Mouse (Mus musculus): ENCODE measurements around the gene Chchd3.

The Chchd3 gene

GRCm38 (mm10) chr6:33002988-33003387, 57.1 kb downstream of the Chchd3 start:
- DNase-seq (ENCODE audit: low read depth), result no peak

GRCm38 (mm10) chr6:33001271-33001670, 58.8 kb downstream of the Chchd3 start:
- no peak for DNase-seq (ENCODE audit: low read depth)

GRCm38 (mm10) chr6:32996597-32996996, 63.5 kb downstream of the Chchd3 start:
- peak; percentile 53 for DNase-seq (ENCODE audit: low read depth)

- DNase-seq (ENCODE audit: low read depth), result no peak
These were observed 66.2 kb downstream of the Chchd3 start for GRCm38 (mm10) chr6:32993847-32994246.

GRCm38 (mm10) chr6:32990061-32990633, 69.9 kb downstream of the Chchd3 start:
- peak; percentile 69 for DNase-seq (ENCODE audit: low read depth)

- no peak for DNase-seq (ENCODE audit: low read depth)
These were observed 71.5 kb downstream of the Chchd3 start for GRCm38 (mm10) chr6:32988561-32988960.

GRCm38 (mm10) chr6:32983876-32984275, 76.2 kb downstream of the Chchd3 start:
- DNase-seq (ENCODE audit: low read depth), result peak; percentile 26

GRCm38 (mm10) chr6:32981253-32981652, 78.8 kb downstream of the Chchd3 start:
- no peak for DNase-seq (ENCODE audit: low read depth)

- no peak for DNase-seq (ENCODE audit: low read depth)
These were observed 81.2 kb downstream of the Chchd3 start for GRCm38 (mm10) chr6:32978811-32979210.

- no peak for DNase-seq (ENCODE audit: low read depth)
These were observed 88.1 kb downstream of the Chchd3 start for GRCm38 (mm10) chr6:32971926-32972325.

- no peak for DNase-seq (ENCODE audit: low read depth)
These were observed 91.1 kb downstream of the Chchd3 start for GRCm38 (mm10) chr6:32968971-32969370.

GRCm38 (mm10) chr6:32962048-32962447, 98.0 kb downstream of the Chchd3 start:
- DNase-seq (ENCODE audit: low read depth), result peak; percentile 19

GRCm38 (mm10) chr6:32961477-32961876, 98.6 kb downstream of the Chchd3 start:
- no peak for DNase-seq (ENCODE audit: low read depth)

- peak; percentile 70 for DNase-seq (ENCODE audit: low read depth)
These were observed 100.1 kb downstream of the Chchd3 start for GRCm38 (mm10) chr6:32959816-32960550.

GRCm38 (mm10) chr6:32955481-32955880, 104.6 kb downstream of the Chchd3 start:
- no peak for DNase-seq (ENCODE audit: low read depth)

GRCm38 (mm10) chr6:32950973-32951372, 109.1 kb downstream of the Chchd3 start:
- DNase-seq (ENCODE audit: low read depth), result no peak

GRCm38 (mm10) chr6:32949702-32950101, 110.4 kb downstream of the Chchd3 start:
- DNase-seq (ENCODE audit: low read depth), result no peak

- no peak for DNase-seq (ENCODE audit: low read depth)
These were observed 112.8 kb downstream of the Chchd3 start for GRCm38 (mm10) chr6:32947225-32947624.

GRCm38 (mm10) chr6:32944956-32945355, 115.1 kb downstream of the Chchd3 start:
- DNase-seq (ENCODE audit: low read depth), result no peak

- DNase-seq (ENCODE audit: low read depth), result no peak
These were observed 116.4 kb downstream of the Chchd3 start for GRCm38 (mm10) chr6:32943651-32944050.

GRCm38 (mm10) chr6:32940299-32940698, 119.8 kb downstream of the Chchd3 start:
- no peak for DNase-seq (ENCODE audit: low read depth)

GRCm38 (mm10) chr6:32937643-32938042, 122.4 kb downstream of the Chchd3 start:
- no peak for DNase-seq (ENCODE audit: low read depth)

GRCm38 (mm10) chr6:32936794-32937193, 123.3 kb downstream of the Chchd3 start:
- DNase-seq (ENCODE audit: low read depth), result peak; percentile 41

GRCm38 (mm10) chr6:32936365-32936764, 123.7 kb downstream of the Chchd3 start:
- peak; percentile 26 for DNase-seq (ENCODE audit: low read depth)

Data from NIH3T3 (cell line).